Comparison of ENCODE assay signal across 8 mouse cellular contexts in genomic region chr2:157559440-157559839, GRCm38 (mm10). TPM values are rescaled to one million over a fixed set of nuclear protein-coding genes. Genes with fewer than 3 reads are reported as not detected.
DNase-seq lines count a peak whose midpoint lies in the region; ATAC-seq and TF ChIP-seq lines count a peak whose summit lies in the region.
"Had no signal": no experiment of that assay in that cellular context is flagged by ENCODE, and none has a peak within 500 bp of the region (broad histone marks: within the 10 kb centered on the region; RNA-seq: fewer than 3 reads in every experiment).

No protein-coding gene starts in this region.

- ATAC-seq in lung, postnatal 0 days = no peak
- no peak for ATAC-seq in forebrain, embryonic 13.5 days
- ATAC-seq in liver, embryonic 12.5 days = no peak
- ATAC-seq in stomach, postnatal 0 days (ENCODE audit: low FRiP score, low TSS enrichment) = no peak

- H3K4me2 ChIP-seq in lung, postnatal 0 days (replicated peaks; ENCODE audit: low read depth, low read length) = peak overlapping the region; percentile 56
- H3K4me2 ChIP-seq in forebrain, embryonic 13.5 days = peak overlapping the region; percentile 83
- peak overlapping the region; percentile 57 for H3K4me2 ChIP-seq in liver, embryonic 12.5 days
- peak overlapping the region; percentile 66 for H3K4me2 ChIP-seq in stomach, postnatal 0 days (replicated peaks; ENCODE audit: low read depth)

- no peak overlapping the region for H3K9ac ChIP-seq in lung, postnatal 0 days (replicated peaks; ENCODE audit: low read depth)
- peak overlapping the region; percentile 98 for H3K9ac ChIP-seq in forebrain, embryonic 13.5 days
- H3K9ac ChIP-seq in liver, embryonic 12.5 days = no peak overlapping the region
- H3K9ac ChIP-seq in stomach, postnatal 0 days (ENCODE audit: low read length) = no peak overlapping the region

- no peaks in the 10 kb centered on the region for H3K27me3 ChIP-seq in lung, postnatal 0 days (replicated peaks; ENCODE audit: insufficient read depth, low read length)
- H3K27me3 ChIP-seq in forebrain, embryonic 13.5 days = no peaks in the 10 kb centered on the region
- H3K27me3 ChIP-seq in liver, embryonic 12.5 days (replicated peaks) = peaks cover 50% of the 10 kb centered on the region
- no peaks in the 10 kb centered on the region for H3K27me3 ChIP-seq in stomach, postnatal 0 days (ENCODE audit: control insufficient read depth, insufficient read depth, low read length)

- H3K36me3 ChIP-seq in lung, postnatal 0 days (ENCODE audit: insufficient read depth, low read length) = 0 out of 2 replicates have a peak, but pooled peaks cover 4% of the 10 kb centered on the region
- peaks cover 80% of the 10 kb centered on the region for H3K36me3 ChIP-seq in forebrain, embryonic 13.5 days (ENCODE audit: poor library complexity, severe bottlenecking)
- peaks cover 52% of the 10 kb centered on the region for H3K36me3 ChIP-seq in liver, embryonic 12.5 days
- peaks cover 7% of the 10 kb centered on the region; the same call in 1 of the 2 replicates for H3K36me3 ChIP-seq in stomach, postnatal 0 days (ENCODE audit: control insufficient read depth, insufficient read depth, low read length)

- no peak for DNase-seq in lung, postnatal 0 days (ENCODE audit: low spot score)
- DNase-seq in lung, postnatal 14 days = no peak
- DNase-seq in stomach, postnatal 0 days (ENCODE audit: low spot score) = no peak
- DNase-seq in adrenal gland, adult (ENCODE audit: inconsistent age in 2 of 2, low spot score in 1 of 2) = no peak
- DNase-seq in lung, postnatal 10 days = no peak
- DNase-seq: heart, adult 18-20 months had no signal

- H3K4me1 ChIP-seq in lung, postnatal 0 days (ENCODE audit: insufficient read depth, low read depth, low read length) = peaks cover 14% of the 10 kb centered on the region
- H3K4me1 ChIP-seq in forebrain, embryonic 13.5 days = peaks cover 38% of the 10 kb centered on the region
- H3K4me1 ChIP-seq in liver, embryonic 12.5 days = peaks cover 14% of the 10 kb centered on the region; the same call in 1 of the 2 replicates
- H3K4me1 ChIP-seq in stomach, postnatal 0 days (replicated peaks; ENCODE audit: control insufficient read depth, insufficient read depth) = no peaks in the 10 kb centered on the region; the same call in 1 of the 2 replicates

- TF ChIP-seq EP300 in lung, postnatal 0 days (IDR thresholded peaks at IDR 0.05) = no peak
- TF ChIP-seq EP300 in stomach, postnatal 0 days (optimal IDR thresholded peaks at IDR 0.05) = no peak

- 0 out of 2 replicates have a peak overlapping the region, but pooled peaks have one; percentile 1 for H3K27ac ChIP-seq in lung, postnatal 0 days (ENCODE audit: low read length)
- peak overlapping the region; percentile 95 for H3K27ac ChIP-seq in forebrain, embryonic 13.5 days
- no peak overlapping the region for H3K27ac ChIP-seq in liver, embryonic 12.5 days
- no peak overlapping the region for H3K27ac ChIP-seq in stomach, postnatal 0 days (replicated peaks)

- H3K4me3 ChIP-seq in lung, postnatal 0 days (ENCODE audit: low read depth, low read length) = peak overlapping the region; percentile 25; the same call in 1 of the 2 replicates
- peak overlapping the region; percentile 58 for H3K4me3 ChIP-seq in forebrain, embryonic 13.5 days
- H3K4me3 ChIP-seq in liver, embryonic 12.5 days = peak overlapping the region; percentile 41
- H3K4me3 ChIP-seq in stomach, postnatal 0 days (ENCODE audit: low read depth, low read length) = peak overlapping the region; percentile 39

- peaks cover 4% of the 10 kb centered on the region for H3K9me3 ChIP-seq in lung, postnatal 0 days (ENCODE audit: low read length)
- H3K9me3 ChIP-seq in forebrain, embryonic 13.5 days (replicated peaks) = peaks cover 38% of the 10 kb centered on the region
- H3K9me3 ChIP-seq in liver, embryonic 12.5 days (replicated peaks) = peaks cover 17% of the 10 kb centered on the region
- H3K9me3 ChIP-seq in stomach, postnatal 0 days (ENCODE audit: control insufficient read depth, low read length) = 0 out of 2 replicates have a peak, but pooled peaks cover 7% of the 10 kb centered on the region

- peak; percentile 45 for TF ChIP-seq CTCF in lung, postnatal 0 days (IDR thresholded peaks at IDR 0.05)
- TF ChIP-seq CTCF in stomach, postnatal 0 days (IDR thresholded peaks at IDR 0.05; ENCODE audit: low read depth) = peak; percentile 49

- WGBS in lung, postnatal 0 days = 63% methylated on average over 19 of the region's 19 CpGs
- WGBS in forebrain, embryonic 13.5 days = 56% methylated on average over 19 of the region's 19 CpGs
- WGBS in liver, embryonic 12.5 days (ENCODE audit: insufficient replicate concordance) = 63% methylated on average over 19 of the region's 19 CpGs
- WGBS in stomach, postnatal 0 days = 61% methylated on average over 19 of the region's 19 CpGs

RNA-seq across cellular contexts. Expression of gene Nnat, which starts 0.4 kb away (rescaled TPM):
- 101 and 151 TPM in 2 replicates for polyA plus RNA-seq in lung, postnatal 0 days (2015; fragmentation: Nextera tagmentation; extraction: Ambion mirVana)
- 6,508 and 7,407 TPM in 2 replicates for polyA plus RNA-seq in forebrain, embryonic 13.5 days (2015; fragmentation: Nextera tagmentation; extraction: Ambion mirVana)
- 79.0 and 80.8 TPM in 2 replicates for polyA plus RNA-seq in liver, embryonic 12.5 days (2016; fragmentation: Nextera tagmentation; extraction: Ambion mirVana)
- 137 and 150 TPM in 2 replicates for polyA plus RNA-seq in stomach, postnatal 0 days (2015; fragmentation: Nextera tagmentation; extraction: Ambion mirVana)

RNA-seq across cellular contexts. Expression of gene Blcap, which starts 11.6 kb away (rescaled TPM):
- 59.0 and 68.8 TPM in 2 replicates for polyA plus RNA-seq in lung, postnatal 0 days (2015; fragmentation: Nextera tagmentation; extraction: Ambion mirVana)
- 161 and 187 TPM in 2 replicates for polyA plus RNA-seq in forebrain, embryonic 13.5 days (2015; fragmentation: Nextera tagmentation; extraction: Ambion mirVana)
- 12.3 and 13.4 TPM in 2 replicates for polyA plus RNA-seq in liver, embryonic 12.5 days (2016; fragmentation: Nextera tagmentation; extraction: Ambion mirVana)
- 28.9 and 30.0 TPM in 2 replicates for polyA plus RNA-seq in stomach, postnatal 0 days (2015; fragmentation: Nextera tagmentation; extraction: Ambion mirVana)

Comparison
In these comparisons a context has a peak if more than half of its experiments do, and no peak if none do; other contexts are left out.
1. H3K27ac ChIP-seq: peak in lung, postnatal 0 days (single experiment) and forebrain, embryonic 13.5 days (single experiment); none in liver, embryonic 12.5 days (single experiment) and stomach, postnatal 0 days (single experiment).
2. RNA of gene Nnat, which starts 0.4 kb away (polyA plus RNA-seq): 6,508 to 7,407 TPM in forebrain, embryonic 13.5 days; 137 to 150 TPM in stomach, postnatal 0 days, 101 to 151 TPM in lung, postnatal 0 days and 79.0 to 80.8 TPM in liver, embryonic 12.5 days; every median in the first group is over 10 times any median in the second.
3. Peak in every context shown above with its lines, with median percentiles within 50 percentile points of each other: H3K4me2 ChIP-seq and H3K4me3 ChIP-seq.